Mouse (Mus musculus) CD4-positive, CD25-positive, alpha-beta regulatory T cell, adult 4 months (primary cell): ENCODE data around the gene S100a13. TPM values are rescaled to one million over a fixed set of nuclear protein-coding genes. Genes with fewer than 3 reads are reported as not detected.

Source experiments
- ATAC-seq: one replicate; pipeline ENCODE4 v1.8.0; 2017
- polyA plus RNA-seq, 2 experiments: library from polyadenylated mRNA; unstranded; fragments of 100-300 nt; shearing (Covaris generic); gene quantifications; one replicate each; pipeline ENCODE4 v1.2.1; 2017

S100a13 gene
- polyA plus RNA-seq: 100 to 1,000 TPM; 157 to 222 TPM

- ATAC-seq: peak; percentile 13
These were observed at the start of gene S100a13, which contains the start of gene S100a1 for GRCm38 (mm10) chr3:90513796-90514590. Gene S100a13 (plus strand): TSS chr3:90514435. Gene S100a1 (minus strand): TSS chr3:90514392.

GRCm38 (mm10) chr3:90464552-90465080 is 49.6 kb upstream of the S100a13 start:
- ATAC-seq: no peak

GRCm38 (mm10) chr3:90465081-90465685 is 49.1 kb upstream of the S100a13 start:
- ATAC-seq: peak; percentile 34

DNA sequence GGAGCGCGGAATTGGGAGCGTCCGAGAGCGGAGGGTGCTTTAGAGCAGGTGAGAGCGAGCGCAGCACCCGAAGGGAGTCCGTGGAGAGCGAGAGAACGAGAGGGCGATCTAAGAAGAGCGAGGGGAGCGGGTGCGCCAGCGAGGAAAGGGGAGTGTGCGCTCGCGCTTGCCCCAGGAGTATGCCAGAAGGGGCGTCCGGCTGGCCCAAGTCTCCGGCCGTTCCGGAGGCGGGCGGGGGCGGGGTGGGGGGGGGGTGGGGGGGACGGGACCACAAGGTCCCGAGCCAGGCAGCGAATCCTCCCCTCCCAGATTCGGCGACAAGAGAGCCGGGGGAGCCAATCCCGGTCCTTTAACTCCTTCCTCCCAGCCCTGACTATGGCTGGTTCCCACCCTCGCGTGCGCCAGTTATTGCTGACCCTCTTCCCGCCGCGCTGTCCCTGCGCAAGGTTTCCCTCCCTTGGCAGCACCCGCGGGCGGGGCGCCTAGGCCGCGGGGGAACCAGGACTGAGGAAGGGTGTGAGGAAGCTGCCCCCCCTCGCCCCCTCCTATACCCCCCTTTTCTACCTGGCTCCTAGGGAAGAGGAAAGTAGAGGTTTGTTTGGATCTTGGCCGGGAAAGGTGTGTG is 48.4 kb upstream of the S100a13 start, which contains the start of gene Npr1:
Gene Npr1, minus strand, starts transcription at position 181 of the 625 bp plus-strand sequence.
- peak; percentile 17 for ATAC-seq

GRCm38 (mm10) chr3:90466311-90466766 is 47.9 kb upstream of the S100a13 start:
- no peak for ATAC-seq

DNA sequence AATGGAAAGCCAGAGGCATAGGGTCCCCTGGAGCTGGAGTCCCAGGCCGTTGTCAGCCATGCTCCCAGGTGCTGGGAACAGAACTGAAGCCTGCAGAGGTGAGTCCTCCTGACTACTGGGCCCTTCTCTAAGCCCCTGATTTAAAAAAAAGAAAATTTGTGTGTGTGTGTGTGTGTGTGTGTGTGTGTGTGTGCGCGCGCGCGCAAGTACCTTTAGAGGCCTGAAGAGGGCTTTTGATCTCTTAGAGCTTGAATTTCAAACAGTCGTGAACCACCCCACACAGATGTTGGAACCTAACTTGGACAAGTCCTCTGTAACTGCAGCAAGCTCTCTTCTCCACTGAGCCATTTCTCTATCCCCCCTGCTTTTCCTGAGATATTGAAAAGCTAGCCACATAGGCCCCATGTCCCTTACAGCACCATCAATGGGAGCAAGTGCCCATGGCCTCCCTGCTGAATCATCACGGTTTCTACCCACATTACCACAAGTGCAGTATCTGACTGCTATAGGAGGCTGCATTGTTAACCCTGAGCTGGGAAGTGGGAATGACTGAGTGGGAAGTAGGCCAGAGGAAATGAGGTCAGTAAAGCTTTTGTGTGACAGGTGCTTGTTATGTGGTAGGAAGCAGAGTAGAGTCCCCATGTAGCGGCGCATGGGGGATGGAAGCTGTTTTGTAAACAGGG is 46.5 kb upstream of the S100a13 start:
- ATAC-seq: no peak

DNA sequence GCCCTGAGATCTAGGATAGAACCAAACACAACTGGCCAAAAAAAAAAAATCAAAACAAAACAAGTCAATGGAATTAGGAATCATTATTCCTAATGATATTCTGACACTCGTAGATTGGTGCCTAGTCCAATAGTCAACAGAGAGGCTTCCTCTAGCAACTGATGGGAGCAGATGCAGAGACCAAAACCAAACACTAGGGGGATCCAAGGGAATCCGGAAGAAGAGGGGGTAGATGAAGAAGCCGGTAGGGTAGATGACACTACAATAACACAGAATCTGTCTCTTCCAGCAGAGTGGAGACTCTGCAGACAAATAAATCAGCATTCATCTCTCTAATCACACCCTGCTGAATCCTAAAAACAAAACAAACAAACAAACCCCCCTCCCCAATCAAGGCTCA is 42.0 kb upstream of the S100a13 start:
- peak; percentile 49 for ATAC-seq

DNA sequence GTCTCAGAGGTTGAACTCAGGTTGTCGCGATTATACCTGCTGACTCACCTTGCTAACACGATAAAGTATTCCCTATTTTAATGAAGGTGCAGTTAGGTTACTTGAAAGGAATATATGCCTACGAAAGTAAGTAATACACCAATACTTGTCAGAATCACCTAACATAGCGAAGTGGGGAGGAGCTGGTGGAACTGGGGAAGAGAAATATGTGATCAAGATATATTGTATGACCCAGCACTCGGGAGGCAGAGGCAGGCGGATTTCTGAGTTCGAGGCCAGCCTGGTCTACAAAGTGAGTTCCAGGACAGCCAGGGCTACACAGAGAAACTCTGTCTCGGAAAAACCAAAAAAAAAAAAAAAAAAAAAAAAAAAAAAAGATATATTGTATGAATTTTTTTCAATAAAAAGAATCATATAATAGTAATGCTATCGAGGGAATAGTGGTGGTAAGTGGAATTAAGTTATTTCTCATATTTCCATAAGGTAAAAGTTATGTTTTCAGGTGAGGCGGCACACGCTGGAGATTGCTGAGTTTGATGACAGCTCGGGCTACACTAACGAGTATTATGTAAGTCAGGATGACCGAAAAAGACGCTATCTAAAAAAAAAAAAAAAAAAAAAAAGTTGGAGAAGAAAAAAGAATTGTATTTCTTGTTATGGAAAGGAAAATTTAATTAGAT is 38.9 kb upstream of the S100a13 start:
- ATAC-seq: peak; percentile 7

DNA sequence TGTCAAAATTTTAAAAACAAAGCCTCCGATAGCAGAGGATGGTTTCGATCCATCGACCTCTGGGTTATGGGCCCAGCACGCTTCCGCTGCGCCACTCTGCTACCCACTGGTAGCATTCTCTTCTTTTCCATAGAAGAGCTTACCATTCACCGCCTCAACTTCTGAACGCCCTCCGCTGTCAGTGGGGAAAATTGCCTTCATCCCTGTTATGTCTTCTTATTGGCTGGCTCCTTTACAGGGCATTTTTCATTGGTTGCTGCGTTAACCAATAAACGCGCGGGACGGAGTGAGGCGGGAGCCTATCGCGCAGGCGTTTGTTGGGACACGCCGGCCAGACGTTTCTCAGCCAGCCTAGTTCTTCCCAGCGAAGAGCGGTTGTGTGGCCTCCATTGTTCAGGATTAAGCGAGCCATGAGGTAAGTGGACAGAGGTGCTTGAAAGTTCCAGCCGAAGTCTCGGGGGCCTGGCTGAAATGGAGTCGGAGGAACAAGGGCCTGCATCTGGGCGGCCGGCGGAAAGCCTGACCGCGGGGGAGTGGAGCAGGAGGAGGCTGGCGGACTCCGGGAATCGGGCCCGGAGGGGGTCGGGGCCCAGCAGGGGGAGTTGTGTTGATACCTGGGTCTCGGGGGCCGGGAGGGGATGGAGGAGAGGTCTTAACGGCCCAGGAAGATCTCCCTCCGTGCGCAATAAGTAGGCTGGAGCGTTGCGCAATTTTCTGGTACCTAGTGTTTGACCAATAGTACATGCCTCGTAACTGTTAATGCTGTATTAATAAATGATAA is 38.2 kb upstream of the S100a13 start, which contains the start of gene Ilf2:
Gene Ilf2, plus strand, starts transcription at position 296 of the 781 bp plus-strand sequence.
- ATAC-seq: peak; percentile 99

DNA sequence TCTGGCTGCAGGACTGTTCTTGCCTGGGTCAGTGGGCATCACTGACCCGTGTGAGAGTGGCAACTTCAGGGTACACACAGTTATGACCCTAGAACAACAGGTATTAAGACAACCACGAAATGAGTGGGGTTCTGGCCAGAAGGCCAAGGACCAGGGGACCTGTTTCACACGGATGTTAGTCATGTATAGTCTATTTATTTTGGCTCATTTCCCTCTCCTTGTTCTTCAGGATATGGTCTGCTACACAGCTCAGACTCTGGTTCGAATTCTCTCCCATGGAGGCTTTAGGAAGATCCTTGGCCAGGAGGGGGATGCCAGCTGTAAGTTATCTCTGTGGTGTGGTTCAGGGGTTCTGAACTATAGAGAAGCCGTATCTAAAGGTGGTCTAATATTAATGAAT is 27.2 kb upstream of the S100a13 start:
- ATAC-seq: no peak

DNA sequence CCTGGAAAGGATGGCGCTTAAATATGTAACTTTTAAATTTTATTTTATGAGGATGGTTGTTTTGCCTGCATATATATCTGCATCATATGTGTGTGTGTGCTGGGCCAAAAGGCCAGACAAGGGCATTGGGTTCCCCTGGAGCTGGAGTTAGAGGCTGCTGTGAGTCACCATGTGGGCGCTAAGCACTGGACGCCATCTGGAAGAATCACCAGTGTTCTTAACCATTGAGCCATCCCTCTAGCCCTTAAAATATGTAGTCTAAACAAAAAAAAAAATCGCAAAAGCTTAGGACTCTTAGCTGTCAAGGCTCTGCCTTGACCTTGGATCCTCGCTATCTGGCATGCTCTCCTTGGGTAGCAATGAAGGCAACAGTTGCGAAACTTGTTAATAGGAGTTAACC is 25.7 kb upstream of the S100a13 start:
- no peak for ATAC-seq

- ATAC-seq: peak; percentile 97
These were observed 23.5 kb upstream of the S100a13 start, which contains the start of gene Snapin for GRCm38 (mm10) chr3:90490696-90491256. Gene Snapin (minus strand): TSS chr3:90491033.

GRCm38 (mm10) chr3:90491350-90491749 is 22.9 kb upstream of the S100a13 start:
- peak; percentile 43 for ATAC-seq

GRCm38 (mm10) chr3:90493831-90494540 is 20.2 kb upstream of the S100a13 start:
- no peak for ATAC-seq

GRCm38 (mm10) chr3:90495850-90496525 is 18.2 kb upstream of the S100a13 start:
- no peak for ATAC-seq

- no peak for ATAC-seq
These were observed 16.6 kb upstream of the S100a13 start for GRCm38 (mm10) chr3:90497597-90497996.

DNA sequence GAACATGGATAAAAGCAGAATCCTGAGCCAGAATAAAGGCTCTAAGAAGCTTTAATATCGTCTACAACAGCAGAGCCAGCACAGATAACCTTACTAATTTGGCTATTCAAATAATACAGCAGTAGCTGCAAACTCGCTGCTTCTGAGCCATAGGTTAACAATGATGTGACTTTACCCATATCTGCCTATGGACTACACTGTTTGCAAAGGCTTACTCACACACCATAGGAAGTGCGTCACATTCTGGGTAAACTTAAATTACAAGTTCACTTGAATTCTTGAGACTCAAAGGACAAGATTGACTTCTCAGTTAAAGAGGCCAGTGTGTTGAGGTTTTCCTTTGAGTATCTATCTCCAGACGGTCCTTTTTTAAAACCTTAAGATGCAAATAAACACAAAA is 10.8 kb upstream of the S100a13 start:
- peak; percentile 29 for ATAC-seq

DNA sequence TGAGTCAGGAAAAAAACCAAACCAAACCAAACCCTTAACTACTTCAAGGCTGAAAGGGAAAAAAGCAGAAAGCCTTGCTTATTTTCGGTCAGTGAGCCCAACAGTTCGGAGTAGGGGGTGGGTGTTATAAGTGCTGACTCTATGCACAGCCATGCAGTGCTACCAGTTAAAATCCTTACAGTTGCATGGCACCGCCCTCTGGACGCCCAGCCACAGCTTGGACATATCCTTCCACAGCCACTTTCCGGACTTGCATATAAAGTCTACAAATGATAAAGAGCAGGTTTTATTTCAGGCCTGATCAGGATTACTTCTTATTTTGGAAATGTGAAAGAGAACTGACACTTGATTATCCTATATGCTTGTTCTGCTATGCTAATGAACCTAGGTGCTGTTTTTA is 9.0 kb upstream of the S100a13 start:
- no peak for ATAC-seq

- no peak for ATAC-seq
These were observed 7.9 kb upstream of the S100a13 start for GRCm38 (mm10) chr3:90506362-90506761.
